In genomic region chr11:70778058-70778457, GRCm38 (mm10) we compare ENCODE assay signal across 13 mouse cellular contexts. TPM values are rescaled to one million over a fixed set of nuclear protein-coding genes. Genes with fewer than 3 reads are reported as not detected.
A peak's percentile ranks its signal among the peaks of the same experiment; 100 is the strongest.
DNase-seq lines count a peak whose midpoint lies in the region; ATAC-seq and TF ChIP-seq lines count a peak whose summit lies in the region.
"Not testable (repeated sequence)": the region's sequence is repeated elsewhere in the genome, so short reads cannot be mapped to it uniquely, and the experiment has no call there.
"Had no signal": no experiment of that assay in that cellular context is flagged by ENCODE, and none has a peak within 500 bp of the region (broad histone marks: within the 10 kb centered on the region; RNA-seq: fewer than 3 reads in every experiment).

No protein-coding gene starts in this region.

- H3K36me3 ChIP-seq in E14TG2a.4 (ENCODE audit: insufficient read depth, low read length); heart, adult 2 months (ENCODE audit: control insufficient read depth, insufficient read depth, low read length); kidney, adult 2 months (ENCODE audit: control insufficient read depth, insufficient read depth, low read length); stomach, postnatal 0 days (ENCODE audit: control insufficient read depth, insufficient read depth, low read length): not testable (repeated sequence)
- H3K36me3 ChIP-seq in midbrain, embryonic 14.5 days (ENCODE audit: control insufficient read depth, insufficient read depth, low read length) = peaks cover 17% of the 10 kb centered on the region; the same call in 1 of the 2 replicates

- DNase-seq in ZHBTc4 (ENCODE audit: low read depth, low spot score) = peak; percentile 48
- DNase-seq in embryo, embryonic 10.5 days (ENCODE audit: low spot score) = peak; percentile 62
- not testable (repeated sequence) for DNase-seq in heart, adult 2 months; lung, adult 2 months; stomach, postnatal 0 days (ENCODE audit: low spot score)
- DNase-seq in kidney, adult 2 months = peak; percentile 47
- DNase-seq in midbrain, embryonic 14.5 days = peak; percentile 74

- peak; percentile 38 for TF ChIP-seq CTCF in E14TG2a.4 (conservative IDR thresholded peaks at IDR 0.05; ENCODE audit: low read length)
- peak; percentile 75 for TF ChIP-seq CTCF in heart, adult 2 months (IDR thresholded peaks at IDR 0.05)
- TF ChIP-seq CTCF in kidney, adult 2 months (conservative IDR thresholded peaks at IDR 0.05; ENCODE audit: insufficient read depth, insufficient read length, low read depth, low read length) = 0 out of 2 replicates have a peak, but pooled peaks have one; percentile 11
- peak; percentile 27; the same call in 1 of the 2 replicates for TF ChIP-seq CTCF in lung, adult 2 months (IDR thresholded peaks at IDR 0.05; ENCODE audit: insufficient read depth, low read length)
- peak; percentile 72 for TF ChIP-seq CTCF in stomach, postnatal 0 days (IDR thresholded peaks at IDR 0.05; ENCODE audit: low read depth)

- TF ChIP-seq EP300 in heart, adult 2 months (IDR thresholded peaks at IDR 0.05; ENCODE audit: insufficient read depth, low read depth, low read length); stomach, postnatal 0 days (optimal IDR thresholded peaks at IDR 0.05): not testable (repeated sequence)

- ATAC-seq in midbrain, embryonic 14.5 days (ENCODE audit: low FRiP score, low TSS enrichment) = not testable (repeated sequence)
- peak; percentile 38; the same call in 1 of the 2 replicates for ATAC-seq in stomach, postnatal 0 days (ENCODE audit: low FRiP score, low TSS enrichment)

- H3K27ac ChIP-seq in heart, adult 2 months; kidney, adult 2 months (ENCODE audit: insufficient read depth, low read depth, low read length); midbrain, embryonic 14.5 days (replicated peaks; ENCODE audit: low read depth, low read length); stomach, postnatal 0 days (replicated peaks): not testable (repeated sequence)

- H3K79me2 ChIP-seq in heart, adult 2 months (replicated peaks; ENCODE audit: control insufficient read depth, insufficient read depth, low read length) = not testable (repeated sequence)

- intact Hi-C loops in heart, adult 2 months (cut with DNase I) = not testable (repeated sequence)

- H3K4me2 ChIP-seq in midbrain, embryonic 14.5 days (ENCODE audit: low read length); stomach, postnatal 0 days (replicated peaks; ENCODE audit: low read depth): not testable (repeated sequence)

- H3K4me3 ChIP-seq in E14TG2a.4 (replicated peaks; ENCODE audit: low read length); heart, adult 2 months; kidney, adult 2 months (ENCODE audit: insufficient read depth, low read depth, low read length); lung, adult 2 months (replicated peaks; ENCODE audit: extremely low read depth, low read depth, low read length); midbrain, embryonic 14.5 days (replicated peaks; ENCODE audit: low read depth, low read length); stomach, postnatal 0 days (ENCODE audit: low read depth, low read length): not testable (repeated sequence)

- 24% methylated on average over 6 of the region's 6 CpGs for WGBS in heart, adult 2 months
- WGBS in kidney, adult 2 months = 18% methylated on average over 6 of the region's 6 CpGs
- WGBS in lung, adult 2 months = 19% methylated on average over 6 of the region's 6 CpGs
- WGBS in midbrain, embryonic 14.5 days = 28% methylated on average over 6 of the region's 6 CpGs
- WGBS in stomach, postnatal 0 days = 30% methylated on average over 6 of the region's 6 CpGs

- H3K9me3 ChIP-seq in E14TG2a.4 (ENCODE audit: low read length); midbrain, embryonic 14.5 days (ENCODE audit: control insufficient read depth, low read length); stomach, postnatal 0 days (ENCODE audit: control insufficient read depth, low read length): not testable (repeated sequence)

- H3K9ac ChIP-seq in heart, adult 2 months (ENCODE audit: low read depth, low read length); midbrain, embryonic 14.5 days (replicated peaks; ENCODE audit: low read length); stomach, postnatal 0 days (ENCODE audit: low read length): not testable (repeated sequence)

- H3K27me3 ChIP-seq in E14TG2a.4 (ENCODE audit: insufficient read depth, low read length); heart, adult 2 months (ENCODE audit: control insufficient read depth, insufficient read depth, low read length); kidney, adult 2 months (replicated peaks; ENCODE audit: control insufficient read depth, insufficient read depth, low read length); midbrain, embryonic 14.5 days (ENCODE audit: control insufficient read depth, insufficient read depth, low read length); stomach, postnatal 0 days (ENCODE audit: control insufficient read depth, insufficient read depth, low read length): not testable (repeated sequence)

- not testable (repeated sequence) for TF ChIP-seq POLR2A in heart, adult 2 months (IDR thresholded peaks at IDR 0.05; ENCODE audit: insufficient read depth, low read depth, low read length); kidney, adult 2 months (IDR thresholded peaks at IDR 0.05; ENCODE audit: low read depth, low read length); lung, adult 2 months (IDR thresholded peaks at IDR 0.05; ENCODE audit: borderline replicate concordance, extremely low read depth, low read depth, low read length)

- H3K4me1 ChIP-seq in E14TG2a.4 (replicated peaks; ENCODE audit: low read depth, low read length) = peaks cover 22% of the 10 kb centered on the region
- H3K4me1 ChIP-seq in heart, adult 2 months (ENCODE audit: control insufficient read depth, insufficient read depth, low read length); kidney, adult 2 months (ENCODE audit: control insufficient read depth, insufficient read depth, low read length); lung, adult 2 months (ENCODE audit: control insufficient read depth, insufficient read depth, low read length); midbrain, embryonic 14.5 days (ENCODE audit: control insufficient read depth, insufficient read depth, low read length); stomach, postnatal 0 days (replicated peaks; ENCODE audit: control insufficient read depth, insufficient read depth): not testable (repeated sequence)

RNA-seq across cellular contexts. Expression of gene Zfp3, which starts 14.0 kb away (rescaled TPM):
- total RNA-seq in heart, adult 2 months (2021) = 1 to 10 TPM; 7.5 to 8.5 TPM
- polyA plus RNA-seq in heart, adult 2 months (2012; rRNA removed) = 1.5 and 3.5 TPM in 2 replicates
- 1.7 and 2.4 TPM in 2 replicates for polyA plus RNA-seq in kidney, adult 2 months (2012; rRNA removed)
- polyA plus RNA-seq in lung, adult 2 months (2012; rRNA removed) = 1.4 and 2.3 TPM in 2 replicates
- 14.8 and 16.8 TPM in 2 replicates for polyA plus RNA-seq in midbrain, embryonic 14.5 days (2014; fragmentation: Nextera tagmentation; extraction: Ambion mirVana)
- 3.4 and 3.8 TPM in 2 replicates for polyA plus RNA-seq in stomach, postnatal 0 days (2015; fragmentation: Nextera tagmentation; extraction: Ambion mirVana)

RNA-seq across cellular contexts. Expression of gene Scimp, which starts 34.3 kb away (rescaled TPM):
- under 1 TPM; 0.27 to 0.70 TPM for total RNA-seq in heart, adult 2 months (2021)
- polyA plus RNA-seq in heart, adult 2 months (2012; rRNA removed) = 0.84 and 1.00 TPM in 2 replicates
- polyA plus RNA-seq in kidney, adult 2 months (2012; rRNA removed) = 1.7 and 2.4 TPM in 2 replicates
- polyA plus RNA-seq in lung, adult 2 months (2012; rRNA removed) = 2.6 and 3.5 TPM in 2 replicates
- polyA plus RNA-seq in midbrain, embryonic 14.5 days (2014; fragmentation: Nextera tagmentation; extraction: Ambion mirVana) = 0.39 TPM in 1 of 2 replicates, not detected in the other
- 0.57 and 0.63 TPM in 2 replicates for polyA plus RNA-seq in stomach, postnatal 0 days (2015; fragmentation: Nextera tagmentation; extraction: Ambion mirVana)
- total RNA-seq: gastrocnemius, postnatal 25 days; layer of hippocampus, postnatal 25 days had no signal
- polyA plus RNA-seq: forebrain, embryonic 16.5 days; midbrain, embryonic 15.5 days; neural tube, embryonic 14.5 days had no signal

Comparison
In these comparisons a context has a peak if more than half of its experiments do, and no peak if none do; other contexts are left out.
1. CTCF ChIP-seq: peak in every context shown above with its lines; median percentile 75 in heart, adult 2 months; 72 in stomach, postnatal 0 days; 38 in E14TG2a.4; 27 in lung, adult 2 months; 11 in kidney, adult 2 months.